Mouse (Mus musculus) kidney, embryonic 16.5 days (tissue): ENCODE measurements around the gene Tmem240. TPM values are rescaled to one million over a fixed set of nuclear protein-coding genes. Genes with fewer than 3 reads are reported as not detected.

ENCODE experiments used
- ATAC-seq: fragments of 200-750 bp; cut with Nextera tagmentation; 2 replicates; pipeline ENCODE4 v1.8.0; 2017; ENCODE audit warnings: moderate TSS enrichment; ENCODE audit not compliant: low FRiP score, low TSS enrichment
- H3K27ac ChIP-seq: fragments of 300-500 bp; sonication (generic); 2 replicates; pipeline ENCODE4 v1.5.1; 2014; ENCODE audit warnings: low read length
- H3K27me3 ChIP-seq: fragments of 300-500 bp; sonication (generic); 2 replicates; pipeline ENCODE4 v1.6.1; 2014; ENCODE audit warnings: low read length, control low read depth, mixed read lengths; ENCODE audit not compliant: insufficient read depth
- H3K36me3 ChIP-seq: fragments of 300-500 bp; sonication (generic); 2 replicates; pipeline ENCODE4 v1.6.1; 2014; ENCODE audit warnings: low read length, control low read depth, mixed read lengths; ENCODE audit not compliant: insufficient read depth
- H3K4me1 ChIP-seq: fragments of 300-500 bp; sonication (generic); 2 replicates; pipeline ENCODE4 v1.6.1; 2014; ENCODE audit warnings: low read length, control low read depth, mixed read lengths; ENCODE audit not compliant: insufficient read depth
- H3K4me2 ChIP-seq: fragments of 300-500 bp; sonication (generic); replicated peaks from 2 replicates; pipeline ENCODE4 v1.6.1; 2014; ENCODE audit warnings: low read depth, low read length
- H3K4me3 ChIP-seq: fragments of 300-500 bp; sonication (generic); 2 replicates; pipeline ENCODE4 v1.5.1; 2014; ENCODE audit warnings: mild to moderate bottlenecking, low read length
- H3K9ac ChIP-seq: fragments of 300-500 bp; sonication (generic); replicated peaks from 2 replicates; pipeline ENCODE4 v1.6.1; 2014; ENCODE audit warnings: low read length
- H3K9me3 ChIP-seq: fragments of 300-500 bp; sonication (generic); 2 replicates; pipeline ENCODE4 v1.6.1; 2016; ENCODE audit warnings: low read length, control low read depth
- whole genome bisulfite sequencing: fragments of 180-500 bp; shearing (Covaris S2); extraction: QIAGEN DNeasy Blood & Tissue Kit; methylation state at CpG from one replicate; pipeline ENCODE4 v1.1.7; 2014; 5-methylcytosine and 5-hydroxymethylcytosine counted together
- polyA plus RNA-seq: library from polyadenylated mRNA; unstranded; fragments of >200 nt; fragmentation: Nextera tagmentation; extraction: Ambion mirVana; gene quantifications from 2 replicates; pipeline ENCODE4 v1.2.1, GENCODE M21; 2015

Gene Tmem240
- polyA plus RNA-seq, 1 experiment from 2014 or later, result 0.45 TPM

- Histone ChIP-seq H3K4me3 (no peak overlapping the region), H3K4me2 (no peak overlapping the region), H3K27ac (no peak overlapping the region), H3K27me3 (peaks cover 5% of the 10 kb centered on the region; the same call in 1 of the 2 replicates), H3K36me3 (no peaks in the 10 kb centered on the region), H3K4me1 (peaks cover 28% of the 10 kb centered on the region), H3K9me3 (no peaks in the 10 kb centered on the region), H3K9ac (0 out of 2 replicates have a peak overlapping the region, but pooled peaks have one; percentile 2)
- no peak for ATAC-seq
- WGBS, result 52% methylated on average over 2 of the region's 2 CpGs
Observed at GRCm38 (mm10) chr4:155776704-155777335, 42.2 kb downstream of the Tmem240 start.

GRCm38 (mm10) chr4:155777816-155778215 lies 43.2 kb downstream of the Tmem240 start:
- Histone ChIP-seq H3K9ac (no peak overlapping the region), H3K36me3 (no peaks in the 10 kb centered on the region), H3K9me3 (no peaks in the 10 kb centered on the region), H3K4me3 (no peak overlapping the region), H3K4me1 (peaks cover 28% of the 10 kb centered on the region), H3K27ac (no peak overlapping the region), H3K4me2 (no peak overlapping the region), H3K27me3 (peaks cover 5% of the 10 kb centered on the region; the same call in 1 of the 2 replicates)
- ATAC-seq, result no peak
- WGBS, result 89% methylated on average over 2 of the region's 2 CpGs

GRCm38 (mm10) chr4:155779498-155779897 lies 44.9 kb downstream of the Tmem240 start:
- Histone ChIP-seq H3K4me1 (peaks cover 29% of the 10 kb centered on the region), H3K4me2 (no peak overlapping the region), H3K27me3 (no peaks in the 10 kb centered on the region), H3K4me3 (no peak overlapping the region), H3K36me3 (no peaks in the 10 kb centered on the region), H3K9me3 (no peaks in the 10 kb centered on the region), H3K9ac (no peak overlapping the region), H3K27ac (no peak overlapping the region)
- ATAC-seq, result no peak
- 84% methylated on average over 4 of the region's 4 CpGs for WGBS

GRCm38 (mm10) chr4:155780895-155781294 lies 46.3 kb downstream of the Tmem240 start:
- Histone ChIP-seq H3K27me3 (no peaks in the 10 kb centered on the region), H3K4me2 (no peak overlapping the region), H3K4me1 (peaks cover 21% of the 10 kb centered on the region), H3K9ac (0 out of 2 replicates have a peak overlapping the region, but pooled peaks have one; percentile 22), H3K27ac (peak overlapping the region; percentile 46; the same call in 1 of the 2 replicates), H3K4me3 (no peak overlapping the region), H3K9me3 (no peaks in the 10 kb centered on the region), H3K36me3 (no peaks in the 10 kb centered on the region)
- peak; percentile 55; the same call in 1 of the 2 replicates for ATAC-seq
- WGBS, result 13% methylated on average over 6 of the region's 6 CpGs

GRCm38 (mm10) chr4:155783486-155784080 lies 49.0 kb downstream of the Tmem240 start:
- no peak for ATAC-seq
- Histone ChIP-seq H3K27me3 (no peaks in the 10 kb centered on the region), H3K4me1 (peaks cover 15% of the 10 kb centered on the region), H3K36me3 (no peaks in the 10 kb centered on the region), H3K9me3 (no peaks in the 10 kb centered on the region), H3K27ac (no peak overlapping the region; the same call in 1 of the 2 replicates), H3K4me3 (peak overlapping the region; percentile 56), H3K4me2 (peak overlapping the region; percentile 75), H3K9ac (peak overlapping the region; percentile 80)
- WGBS, result 39% methylated on average over 16 of the region's 16 CpGs

- H3K4me1 ChIP-seq, result peaks cover 15% of the 10 kb centered on the region
- H3K36me3 ChIP-seq, result no peaks in the 10 kb centered on the region
- H3K4me3 ChIP-seq, result peak overlapping the region; percentile 56
- H3K27ac ChIP-seq, result peak overlapping the region; percentile 66
- no peaks in the 10 kb centered on the region for H3K9me3 ChIP-seq
- ATAC-seq, result peak; percentile 90
- H3K4me2 ChIP-seq, result peak overlapping the region; percentile 75
- H3K9ac ChIP-seq, result peak overlapping the region; percentile 80
- WGBS, result under 1% methylated on average over 52 of the region's 52 CpGs
- no peaks in the 10 kb centered on the region for H3K27me3 ChIP-seq
Observed at GRCm38 (mm10) chr4:155784081-155784701, 49.6 kb downstream of the Tmem240 start.

GRCm38 (mm10) chr4:155785246-155785645 lies 50.6 kb downstream of the Tmem240 start:
- Histone ChIP-seq H3K4me2 (no peak overlapping the region), H3K27ac (no peak overlapping the region), H3K9ac (no peak overlapping the region), H3K9me3 (no peaks in the 10 kb centered on the region), H3K4me1 (peaks cover 15% of the 10 kb centered on the region), H3K4me3 (no peak overlapping the region), H3K36me3 (no peaks in the 10 kb centered on the region), H3K27me3 (no peaks in the 10 kb centered on the region)
- WGBS, result 81% methylated on average over 10 of the region's 10 CpGs
- no peak for ATAC-seq

- 72% methylated on average over 5 of the region's 5 CpGs for WGBS
- Histone ChIP-seq H3K4me3 (peak within 1 kb of the TSS; percentile 56), H3K9ac (peak within 1 kb of the TSS; percentile 80)
Observed at GRCm38 (mm10) chr4:155785819-155786218, 51.2 kb downstream of the Tmem240 start, which contains the start of gene Tmem88b. TSS of gene Tmem88b (minus strand) at chr4:155785874.

GRCm38 (mm10) chr4:155788300-155788699 lies 53.7 kb downstream of the Tmem240 start:
- Histone ChIP-seq H3K4me3 (no peak overlapping the region), H3K36me3 (no peaks in the 10 kb centered on the region), H3K4me1 (peaks cover 24% of the 10 kb centered on the region), H3K27ac (no peak overlapping the region), H3K9ac (no peak overlapping the region), H3K4me2 (no peak overlapping the region), H3K27me3 (no peaks in the 10 kb centered on the region), H3K9me3 (no peaks in the 10 kb centered on the region)
- no peak for ATAC-seq
- 90% methylated on average over 3 of the region's 3 CpGs for WGBS

More at GRCm38 (mm10) chr4:155785819-155786218, 51.2 kb downstream of the Tmem240 start, which contains the start of gene Tmem88b:
- peak within 1 kb of the TSS; percentile 75 for H3K4me2 ChIP-seq
- no peaks in the 10 kb centered on the region for H3K27me3 ChIP-seq
- peaks cover 15% of the 10 kb centered on the region for H3K4me1 ChIP-seq
- H3K27ac ChIP-seq, result no peak within 1 kb of the TSS
- no peaks in the 10 kb centered on the region for H3K36me3 ChIP-seq
- no peaks in the 10 kb centered on the region for H3K9me3 ChIP-seq
- ATAC-seq, result no peak
